Mouse (Mus musculus): ENCODE measurements around the gene Cetn4. TPM values are rescaled to one million over a fixed set of nuclear protein-coding genes. Genes with fewer than 3 reads are reported as not detected.

Gene Cetn4
- total and polyA plus RNA-seq, 3 experiments = 0.57 to 0.70 (median 0.63) TPM

DNA sequence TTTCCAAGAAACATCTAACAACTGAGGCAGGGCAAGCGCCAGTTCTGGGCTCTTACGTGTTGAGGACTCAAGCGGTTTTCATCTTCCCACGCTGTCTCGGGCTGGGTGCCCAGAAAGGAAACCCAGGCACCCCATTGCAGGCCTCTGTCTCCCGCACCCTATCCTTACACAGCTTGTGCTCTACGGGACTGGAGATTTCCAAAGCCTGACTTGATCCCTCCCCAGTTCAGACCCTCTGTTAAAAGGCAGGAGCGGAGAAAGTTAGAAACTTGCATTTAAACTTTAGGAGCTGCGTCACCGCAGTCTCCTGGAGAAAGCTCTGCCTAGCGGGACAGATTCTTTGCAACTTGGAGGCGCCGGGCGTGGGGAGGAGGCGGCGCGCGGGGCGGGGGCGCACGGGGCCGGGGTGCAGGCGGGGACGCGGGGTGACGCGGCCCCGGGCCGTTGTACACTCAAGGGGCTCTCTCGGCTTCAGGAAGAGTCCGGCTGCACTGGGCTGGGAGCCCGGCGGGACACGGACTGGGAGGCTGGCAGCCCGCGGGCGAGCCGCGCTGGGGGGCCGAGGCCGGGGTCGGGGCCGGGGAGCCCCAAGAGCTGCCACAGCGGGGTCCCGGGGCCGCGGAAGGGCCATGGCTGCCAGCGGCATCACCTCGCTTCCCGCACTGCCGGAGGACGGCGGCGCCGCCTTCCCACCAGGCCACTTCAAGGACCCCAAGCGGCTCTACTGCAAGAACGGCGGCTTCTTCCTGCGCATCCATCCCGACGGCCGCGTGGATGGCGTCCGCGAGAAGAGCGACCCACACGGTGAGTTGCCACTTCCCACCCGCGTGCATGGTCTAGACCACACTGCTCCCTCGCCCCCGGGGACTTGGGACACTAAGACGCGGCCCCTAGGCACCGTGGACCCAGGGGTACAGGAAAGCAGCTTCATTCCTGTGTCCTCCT lies 36.0 kb upstream of the Cetn4 start, which contains the start of gene Fgf2:
Gene Fgf2, plus strand, starts transcription at position 126 of the 945 bp plus-strand sequence.
- H3K4me3 ChIP-seq = peak within 1 kb of the TSS; percentile 58
- DNase-seq = peak; percentile 71 to 75
- peak within 1 kb of the TSS; percentile 79 for H3K27ac ChIP-seq
- intact Hi-C loops (cut with DNase I) = loop anchor here (5.0 kb wide), 1 partner anchor 34 kb away; no protein-coding TSS in a partner anchor
- H3K27me3 ChIP-seq (ENCODE audit: control insufficient read depth, insufficient read depth, low read length) = no peaks in the 10 kb centered on the region
- no peaks in the 10 kb centered on the region for H3K79me2 ChIP-seq (replicated peaks; ENCODE audit: control insufficient read depth, insufficient read depth, low read length)
- H3K4me1 ChIP-seq (ENCODE audit: control insufficient read depth, insufficient read depth, low read length) = no peaks in the 10 kb centered on the region; the same call in 1 of the 2 replicates
- no peaks in the 10 kb centered on the region for H3K36me3 ChIP-seq (ENCODE audit: control insufficient read depth, insufficient read depth, low read length)
- under 1% methylated on average over 69 of the region's 75 CpGs for WGBS
- TF ChIP-seq POLR2A (IDR thresholded peaks at IDR 0.05; ENCODE audit: insufficient read depth, low read depth, low read length) = peak; percentile 15; the same call in 1 of the 2 replicates
- TF ChIP-seq EP300 (IDR thresholded peaks at IDR 0.05; ENCODE audit: insufficient read depth, low read depth, low read length) = no peak
- TF ChIP-seq CTCF (IDR thresholded peaks at IDR 0.05) = no peak
- peak within 1 kb of the TSS; percentile 58 for H3K9ac ChIP-seq (ENCODE audit: low read depth, low read length)

GRCm38 (mm10) chr3:37347671-37348070 lies 35.2 kb upstream of the Cetn4 start:
- Histone ChIP-seq H3K36me3 (ENCODE audit: control insufficient read depth, insufficient read depth, low read length) (no peaks in the 10 kb centered on the region), H3K27me3 (ENCODE audit: control insufficient read depth, insufficient read depth, low read length) (no peaks in the 10 kb centered on the region), H3K27ac (peak overlapping the region; percentile 79), H3K9ac (ENCODE audit: low read depth, low read length) (no peak overlapping the region), H3K79me2 (replicated peaks; ENCODE audit: control insufficient read depth, insufficient read depth, low read length) (no peaks in the 10 kb centered on the region), H3K4me3 (no peak overlapping the region; the same call in 1 of the 2 replicates), H3K4me1 (ENCODE audit: control insufficient read depth, insufficient read depth, low read length) (peaks cover 3% of the 10 kb centered on the region)
- DNase-seq = no peak
- intact Hi-C loops (cut with DNase I) = loop anchor here (5.0 kb wide), 1 partner anchor 35 kb away; no protein-coding TSS in a partner anchor
- no peak for TF ChIP-seq EP300 (IDR thresholded peaks at IDR 0.05; ENCODE audit: insufficient read depth, low read depth, low read length)
- no peak for TF ChIP-seq CTCF (IDR thresholded peaks at IDR 0.05)
- no peak for TF ChIP-seq POLR2A (IDR thresholded peaks at IDR 0.05; ENCODE audit: insufficient read depth, low read depth, low read length)
- WGBS = 48% methylated on average over 9 of the region's 9 CpGs

DNA sequence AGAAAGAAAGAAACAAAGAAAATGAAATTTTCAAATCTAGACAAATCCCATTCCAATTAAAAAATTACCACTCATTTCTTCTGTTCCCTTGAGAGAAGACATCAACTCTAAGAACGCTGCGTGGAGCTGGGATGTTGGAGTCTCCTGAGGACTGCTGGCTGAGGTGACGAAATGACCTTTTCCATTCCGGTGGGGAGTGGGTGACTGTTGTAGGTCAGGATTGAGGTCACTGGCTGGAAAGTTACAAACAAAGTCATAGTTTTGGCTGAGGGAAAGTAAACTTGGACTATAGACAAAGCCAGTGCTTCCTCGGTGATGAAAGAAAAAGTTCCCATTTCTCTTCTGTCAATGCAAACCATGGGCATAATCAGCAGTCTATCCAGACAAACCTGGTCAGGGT lies 30.3 kb upstream of the Cetn4 start:
- Histone ChIP-seq H3K4me1 (ENCODE audit: control insufficient read depth, insufficient read depth, low read length) (peaks cover 3% of the 10 kb centered on the region), H3K9ac (ENCODE audit: low read depth, low read length) (no peak overlapping the region), H3K27me3 (ENCODE audit: control insufficient read depth, insufficient read depth, low read length) (no peaks in the 10 kb centered on the region), H3K4me3 (no peak overlapping the region), H3K79me2 (replicated peaks; ENCODE audit: control insufficient read depth, insufficient read depth, low read length) (no peaks in the 10 kb centered on the region), H3K36me3 (ENCODE audit: control insufficient read depth, insufficient read depth, low read length) (no peaks in the 10 kb centered on the region), H3K27ac (no peak overlapping the region)
- WGBS = 43% methylated on average over 5 of the region's 5 CpGs
- no peak for TF ChIP-seq EP300 (IDR thresholded peaks at IDR 0.05; ENCODE audit: insufficient read depth, low read depth, low read length)
- TF ChIP-seq CTCF (IDR thresholded peaks at IDR 0.05) = no peak
- TF ChIP-seq POLR2A (IDR thresholded peaks at IDR 0.05; ENCODE audit: insufficient read depth, low read depth, low read length) = no peak
- DNase-seq = peak in 1 of 2 experiments; percentile 35
- intact Hi-C loops (cut with DNase I) = no loop called here

DNA sequence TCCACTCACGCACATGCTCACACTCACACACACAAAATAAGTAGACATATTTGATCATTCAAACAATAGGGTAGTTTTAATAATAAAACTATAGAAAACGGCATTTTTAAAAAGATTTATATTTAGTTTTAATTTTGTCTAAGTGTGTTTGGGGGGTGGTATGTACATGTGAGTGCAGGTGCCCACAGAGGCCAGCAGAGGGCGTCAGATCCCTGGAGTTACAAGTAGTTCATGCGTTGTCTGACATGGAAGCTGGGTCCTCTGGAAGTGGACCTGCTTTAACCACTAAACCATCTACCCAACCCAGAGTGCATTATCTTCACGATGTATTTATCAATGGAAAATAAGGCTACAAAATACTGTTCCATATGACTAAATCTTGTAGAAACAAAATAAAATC lies 28.6 kb upstream of the Cetn4 start:
- Histone ChIP-seq H3K4me3 (no peak overlapping the region), H3K36me3 (ENCODE audit: control insufficient read depth, insufficient read depth, low read length) (no peaks in the 10 kb centered on the region), H3K27ac (no peak overlapping the region), H3K4me1 (ENCODE audit: control insufficient read depth, insufficient read depth, low read length) (peaks cover 3% of the 10 kb centered on the region), H3K9ac (ENCODE audit: low read depth, low read length) (no peak overlapping the region), H3K27me3 (ENCODE audit: control insufficient read depth, insufficient read depth, low read length) (no peaks in the 10 kb centered on the region), H3K79me2 (replicated peaks; ENCODE audit: control insufficient read depth, insufficient read depth, low read length) (no peaks in the 10 kb centered on the region)
- 62% methylated on average over 5 of the region's 5 CpGs for WGBS
- TF ChIP-seq CTCF (IDR thresholded peaks at IDR 0.05) = peak; percentile 81
- no peak for TF ChIP-seq POLR2A (IDR thresholded peaks at IDR 0.05; ENCODE audit: insufficient read depth, low read depth, low read length)
- DNase-seq = no peak
- intact Hi-C loops (cut with DNase I) = loop anchor here (1.0 kb wide), 1 partner anchor 73 kb away; no protein-coding TSS in a partner anchor

GRCm38 (mm10) chr3:37334053-37334452 lies 21.5 kb upstream of the Cetn4 start:
- TF ChIP-seq POLR2A (IDR thresholded peaks at IDR 0.05; ENCODE audit: insufficient read depth, low read depth, low read length) (no peak), EP300 (IDR thresholded peaks at IDR 0.05; ENCODE audit: insufficient read depth, low read depth, low read length) (no peak), CTCF (IDR thresholded peaks at IDR 0.05) (no peak)
- Histone ChIP-seq H3K79me2 (replicated peaks; ENCODE audit: control insufficient read depth, insufficient read depth, low read length) (no peaks in the 10 kb centered on the region), H3K27me3 (ENCODE audit: control insufficient read depth, insufficient read depth, low read length) (no peaks in the 10 kb centered on the region), H3K9ac (ENCODE audit: low read depth, low read length) (no peak overlapping the region), H3K27ac (no peak overlapping the region), H3K36me3 (ENCODE audit: control insufficient read depth, insufficient read depth, low read length) (no peaks in the 10 kb centered on the region), H3K4me1 (ENCODE audit: control insufficient read depth, insufficient read depth, low read length) (no peaks in the 10 kb centered on the region), H3K4me3 (no peak overlapping the region)
- no peak for DNase-seq
- 89% methylated on average over 4 of the region's 4 CpGs for WGBS
- intact Hi-C loops (cut with DNase I) = loop anchor here (5.0 kb wide), 1 partner anchor 823 kb away; no protein-coding TSS in a partner anchor

Data from heart, adult 2 months (tissue).